Mouse (Mus musculus) Patski (cell line): Measurements from ENCODE around the gene Tom1l2. TPM values are rescaled to one million over a fixed set of nuclear protein-coding genes. Genes with fewer than 3 reads are reported as not detected.

Source experiments
- ATAC-seq: fragments of 100-300 bp; one replicate; pipeline ENCODE4 v1.8.0; 2021
- CTCF ChIA-PET: fragments of 350-600 bp; sonication (Branson Sonifier 250); formaldehyde crosslinking; loops from one replicate; lab custom pipeline; 2022; ENCODE audit warnings: inconsistent platforms; lab: Charles Lee
- POLR2A ChIA-PET: fragments of 350-600 bp; sonication (Branson Sonifier 250); formaldehyde crosslinking; loops from one replicate; lab custom pipeline; 2022; ENCODE audit warnings: antibody characterized with exemption, inconsistent platforms; lab: Charles Lee
- DNase-seq: peaks from one replicate; pipeline ENCODE4 v3.0.0-alpha.2; 2011; ENCODE audit warnings: low read depth, low spot score
- H3K27me3 ChIP-seq: fragments of 371-371 bp; one replicate; pipeline ENCODE4 v1.5.1; 2021
- CTCF ChIP-seq: fragments of 100-300 bp; IDR thresholded peaks from one replicate; pipeline ENCODE4 v1.5.1; 2021
- in situ Hi-C: fragments of 300-500 bp; cut with MboI; formaldehyde crosslinking; loops from 3 replicates; pipeline ENCODE4 v1.11.1; 2018; ENCODE audit warnings: low pct_unique_long_range_greater_than_20kb, mixed read lengths
- polyA plus RNA-seq: library from polyadenylated mRNA; unstranded; gene quantifications from one replicate; pipeline ENCODE4 v1.2.3, GENCODE M21; 2021

Tom1l2 gene
- polyA plus RNA-seq, 1 experiment from 2014 or later = 55.5 TPM

DNA sequence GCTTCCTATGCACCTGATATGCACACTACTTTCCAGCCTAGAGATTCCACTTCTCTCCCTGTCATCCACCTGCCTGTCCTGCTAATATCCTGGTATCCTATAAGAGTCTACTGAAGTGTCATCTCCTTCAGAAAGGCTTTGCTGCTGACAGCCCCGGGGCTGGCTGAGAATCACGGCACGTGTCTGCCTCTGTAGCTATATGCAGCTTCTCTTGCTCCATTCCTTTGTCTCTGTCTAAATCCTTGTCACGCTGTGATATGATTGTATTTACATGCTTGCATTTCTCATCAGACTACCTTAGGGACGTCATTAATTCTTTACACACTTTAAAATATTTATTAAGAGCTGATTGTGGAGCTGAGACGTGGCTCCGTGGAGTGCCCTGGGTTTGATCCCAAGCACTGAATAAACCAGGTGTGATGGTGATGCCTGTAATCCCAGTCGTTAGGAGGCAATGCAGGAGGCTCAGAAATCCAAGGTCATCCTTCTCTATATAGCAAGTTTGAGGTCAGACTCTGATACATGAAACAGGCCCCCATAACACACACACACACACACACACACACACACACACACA is 75.5 kb downstream of the Tom1l2 start:
- ATAC-seq = no peak
- no peaks in the 10 kb centered on the region for H3K27me3 ChIP-seq
- CTCF ChIA-PET = interaction anchor here (1.0 to 1.2 kb wide), 5 partner anchors 10 to 30 kb away, joined by 3 to 4 read pairs (median 3); no protein-coding TSS in a partner anchor
- TF ChIP-seq CTCF = no peak
- POLR2A ChIA-PET = no interaction called here
- no peak for DNase-seq
- in situ Hi-C loops = loop anchor here (25.0 kb wide), 1 partner anchor 190 kb away; no protein-coding TSS in a partner anchor

DNA sequence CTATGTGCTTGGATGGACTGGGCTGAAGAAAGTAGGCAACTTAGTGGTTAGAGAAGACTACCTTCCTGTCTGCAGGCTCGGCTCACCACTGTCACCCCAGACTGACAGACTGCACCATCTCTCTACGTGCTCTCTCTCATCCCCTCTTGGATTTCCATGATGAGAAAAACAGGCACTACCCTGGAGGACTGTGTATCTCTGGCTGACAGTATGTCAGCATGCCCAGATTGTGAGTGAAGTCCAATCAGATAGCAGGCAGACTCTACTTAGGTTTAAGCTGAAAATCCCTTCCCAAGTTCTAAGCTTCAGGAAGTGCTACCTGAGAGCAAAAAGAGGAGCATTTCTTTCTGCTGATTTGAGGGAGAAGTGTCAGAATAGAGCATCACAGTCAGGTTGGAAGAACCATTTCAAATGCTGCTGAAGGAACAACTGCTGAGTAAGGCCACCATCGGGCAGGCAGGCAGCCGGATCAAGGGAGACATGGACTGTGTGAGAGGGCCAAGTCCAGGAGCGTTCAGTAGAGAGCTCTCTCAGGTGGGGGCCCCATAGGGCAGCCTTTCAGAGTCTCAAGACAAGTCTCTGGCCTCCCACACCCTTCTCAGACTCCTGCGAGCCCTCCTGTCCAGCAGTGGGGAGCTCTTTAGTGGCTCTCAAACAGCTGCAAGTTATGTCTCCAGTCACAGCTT is 76.2 kb downstream of the Tom1l2 start:
- no peak for TF ChIP-seq CTCF
- ATAC-seq (no peak), DNase-seq (no peak)
- ChIA-PET POLR2A (no interaction called here), CTCF (interaction anchor here (1.0 to 1.2 kb wide), 5 partner anchors 9 to 31 kb away, joined by 3 to 4 read pairs (median 3); no protein-coding TSS in a partner anchor)
- no peaks in the 10 kb centered on the region for H3K27me3 ChIP-seq
- in situ Hi-C loops = loop anchor here (25.0 kb wide), 1 partner anchor 189 kb away; no protein-coding TSS in a partner anchor

DNA sequence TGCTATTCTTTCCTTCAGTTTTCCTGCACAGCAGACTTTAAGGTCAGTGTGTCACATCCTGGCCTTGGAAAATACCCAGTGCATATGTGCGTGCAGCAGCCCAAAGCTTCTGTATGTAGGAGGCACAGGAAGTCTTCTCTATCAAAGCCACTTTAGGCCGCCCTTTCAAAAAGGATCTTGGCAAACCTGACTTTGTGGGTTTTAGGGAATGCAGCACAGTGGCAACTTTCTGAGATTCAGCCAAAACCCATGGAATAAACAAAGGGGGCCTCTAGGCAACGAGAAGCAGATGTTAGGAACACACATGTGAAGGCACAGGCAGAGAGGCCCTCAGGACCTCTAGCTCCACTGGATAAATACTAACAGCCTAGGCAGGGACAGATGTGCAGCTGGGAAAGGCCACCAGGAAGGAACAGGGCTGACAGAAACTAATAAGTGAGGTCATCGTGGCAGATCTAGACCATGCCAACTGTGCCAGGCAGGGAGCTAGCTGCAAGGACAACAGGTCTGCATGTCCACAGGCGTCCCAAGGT is 79.4 kb downstream of the Tom1l2 start:
- DNase-seq (peak; percentile 44), ATAC-seq (peak; percentile 51)
- in situ Hi-C loops = no loop called here
- POLR2A ChIA-PET = interaction anchor here (0.7 kb wide), 1 partner anchor 27 kb away, joined by 3 read pairs; no protein-coding TSS in a partner anchor
- TF ChIP-seq CTCF = no peak
- CTCF ChIA-PET = interaction anchor here (0.8 to 3.3 kb wide), 8 partner anchors 10 to 168 kb away, joined by 3 to 13 read pairs (median 4); partner anchors contain the start of gene Rai1
- H3K27me3 ChIP-seq = no peaks in the 10 kb centered on the region

DNA sequence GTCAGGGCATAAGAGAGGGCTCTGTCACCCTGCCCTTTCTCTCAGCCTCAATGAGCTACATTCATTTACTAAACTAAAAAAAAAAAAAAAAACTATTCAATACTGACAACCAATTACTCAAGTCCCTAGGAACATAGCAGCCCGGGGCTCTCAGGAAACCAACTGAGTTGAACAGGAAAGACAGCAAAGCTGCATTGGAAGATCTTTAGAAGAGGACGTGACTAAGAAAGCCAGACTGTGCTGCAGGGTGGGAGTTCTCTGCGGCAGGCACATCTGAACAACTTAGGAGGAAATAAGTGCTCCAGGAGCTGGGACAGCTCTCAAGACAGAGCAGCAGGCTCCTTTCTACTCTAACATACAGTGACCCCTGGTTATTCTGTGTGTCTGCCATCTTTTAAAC is 84.1 kb downstream of the Tom1l2 start:
- no peaks in the 10 kb centered on the region for H3K27me3 ChIP-seq
- no peak for TF ChIP-seq CTCF
- ChIA-PET CTCF (interaction anchor here (2.1 kb wide), 1 partner anchor 11 kb away, joined by 5 read pairs; no protein-coding TSS in a partner anchor), POLR2A (no interaction called here)
- in situ Hi-C loops = no loop called here
- no peak for ATAC-seq
- no peak for DNase-seq

DNA sequence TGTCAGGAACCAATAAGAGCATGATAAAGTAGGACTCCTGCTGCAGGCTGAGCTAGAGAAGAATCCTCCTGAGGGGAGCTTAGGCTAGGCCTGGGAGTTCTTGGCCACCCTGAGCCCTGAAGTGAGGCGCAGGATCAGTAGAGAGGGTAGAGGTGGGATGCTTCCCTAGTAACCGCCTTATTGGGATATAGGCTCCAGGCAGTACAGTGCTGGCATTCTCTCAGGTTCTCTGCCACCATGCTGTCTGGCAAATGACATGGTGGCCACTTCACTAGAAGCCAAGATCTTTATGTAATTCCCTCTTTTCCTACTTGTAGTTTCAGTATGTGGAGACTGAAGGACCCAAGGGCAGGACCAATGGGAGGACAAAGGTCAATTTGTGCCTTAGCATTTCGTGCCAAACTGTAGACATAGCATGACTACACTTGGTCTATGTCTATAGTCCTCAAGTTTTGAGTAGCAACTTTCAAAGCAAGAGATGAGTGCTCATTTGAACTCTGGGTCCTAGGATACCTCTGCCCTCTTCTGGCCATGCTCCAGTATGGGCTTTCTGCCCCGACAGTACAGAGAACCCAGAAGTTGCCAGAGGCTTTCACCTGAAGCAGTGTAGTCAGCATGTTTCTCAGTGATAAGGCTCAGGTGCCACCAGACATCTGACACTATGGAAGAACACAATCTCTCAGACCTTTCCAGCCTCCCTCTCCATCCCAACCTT is 87.3 kb downstream of the Tom1l2 start:
- ChIA-PET CTCF (interaction anchor here (1.1 kb wide), 1 partner anchor 9 kb away, joined by 4 read pairs; no protein-coding TSS in a partner anchor), POLR2A (no interaction called here)
- no peak for TF ChIP-seq CTCF
- in situ Hi-C loops = no loop called here
- ATAC-seq = no peak
- DNase-seq = no peak
- no peaks in the 10 kb centered on the region for H3K27me3 ChIP-seq

DNA sequence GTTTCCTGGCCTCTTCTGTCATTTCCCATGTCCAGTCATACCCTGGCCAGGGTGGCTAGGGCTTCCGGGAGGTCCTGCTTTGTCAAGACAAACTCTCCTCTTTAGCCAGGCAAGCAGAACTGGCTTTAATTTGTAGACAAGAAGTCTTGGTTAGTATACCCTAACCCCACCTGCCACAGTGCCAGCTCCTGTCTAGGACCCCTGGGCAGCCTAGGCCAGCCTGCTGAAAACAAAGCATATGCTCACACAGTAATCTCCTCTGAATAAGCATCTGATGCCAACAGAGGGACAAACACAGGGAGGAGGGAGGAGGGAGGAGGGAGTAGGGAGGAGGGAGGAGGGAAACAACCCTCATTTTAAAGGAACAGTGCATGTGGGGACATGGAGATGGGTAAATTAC is 88.1 kb downstream of the Tom1l2 start:
- in situ Hi-C loops = no loop called here
- H3K27me3 ChIP-seq = no peaks in the 10 kb centered on the region
- ChIA-PET POLR2A (no interaction called here), CTCF (no interaction called here)
- no peak for TF ChIP-seq CTCF
- ATAC-seq (no peak), DNase-seq (no peak)

DNA sequence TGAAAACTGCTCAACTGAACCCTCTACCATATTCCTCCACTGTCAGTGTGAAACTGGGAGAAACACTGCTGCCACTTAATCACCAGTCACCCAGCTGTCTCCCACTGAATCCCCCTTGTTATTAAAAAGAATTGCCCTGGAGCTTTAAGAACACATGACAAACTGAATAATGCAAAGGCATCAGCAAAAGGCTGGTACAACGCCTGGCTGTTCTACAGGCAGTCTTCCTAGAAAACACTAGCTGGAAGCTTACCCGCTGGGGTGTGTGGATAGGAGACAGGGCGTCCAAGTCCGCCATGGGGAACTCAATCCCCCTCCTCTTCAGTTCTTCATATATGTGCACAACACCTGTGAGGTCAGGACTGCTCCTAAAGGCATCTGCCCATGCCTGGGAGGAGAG is 90.3 kb downstream of the Tom1l2 start:
- ATAC-seq (no peak), DNase-seq (no peak)
- in situ Hi-C loops = no loop called here
- ChIA-PET CTCF (no interaction called here), POLR2A (no interaction called here)
- no peaks in the 10 kb centered on the region for H3K27me3 ChIP-seq
- no peak for TF ChIP-seq CTCF

DNA sequence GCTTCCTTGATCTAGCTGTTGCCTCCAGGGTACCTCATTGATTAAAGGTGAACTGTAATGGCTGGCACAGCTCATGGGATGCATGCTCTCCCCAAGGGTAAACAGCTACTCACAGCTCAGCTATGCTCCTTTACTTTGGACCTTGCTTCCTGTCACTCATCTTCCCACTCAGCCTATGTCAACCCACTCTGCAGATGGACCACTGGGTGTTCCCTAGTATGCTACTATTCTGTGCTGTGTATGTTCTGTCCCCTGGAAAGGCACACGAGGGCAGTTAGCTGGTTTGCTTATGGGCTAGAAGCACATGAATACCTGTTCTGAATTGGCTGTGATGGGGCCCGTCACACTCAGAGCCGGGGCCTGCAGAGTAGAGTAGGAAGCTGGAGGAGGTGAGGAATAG is 92.0 kb downstream of the Tom1l2 start:
- in situ Hi-C loops = no loop called here
- CTCF ChIA-PET = interaction anchor here (0.9 to 1.4 kb wide), 2 partner anchors 11 to 13 kb away, joined by 3 read pairs; no protein-coding TSS in a partner anchor
- POLR2A ChIA-PET = no interaction called here

DNA sequence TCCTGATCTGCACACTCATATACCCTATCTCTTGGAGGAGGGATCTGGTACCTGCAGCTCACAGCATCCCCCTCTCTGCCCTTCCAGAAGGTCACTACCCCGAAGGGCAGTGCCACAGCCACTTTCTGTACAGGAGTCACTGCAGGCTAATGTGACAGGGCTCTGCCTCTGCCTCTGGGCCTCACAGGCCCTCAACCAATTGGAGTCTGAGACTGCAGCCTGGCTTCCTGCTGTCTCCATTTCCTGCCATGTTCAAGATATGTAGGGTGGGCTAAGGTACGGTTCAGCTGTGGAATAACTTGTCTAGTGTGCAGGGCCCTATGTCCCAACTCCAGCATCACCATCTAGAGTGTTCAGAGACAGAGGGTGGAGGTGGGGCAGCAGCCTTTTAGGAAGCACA is 95.0 kb downstream of the Tom1l2 start:
- POLR2A ChIA-PET = no interaction called here
- ATAC-seq = no peak
- no peak for DNase-seq
- no peak for TF ChIP-seq CTCF
- in situ Hi-C loops = no loop called here
- H3K27me3 ChIP-seq = no peaks in the 10 kb centered on the region
- CTCF ChIA-PET = interaction anchor here (0.7 to 1.4 kb wide), 2 partner anchors 10 to 35 kb away, joined by 3 to 5 read pairs; no protein-coding TSS in a partner anchor

More for the DNA sequence above, 92.0 kb downstream of the Tom1l2 start:
- DNase-seq (no peak), ATAC-seq (no peak)
- no peak for TF ChIP-seq CTCF
- no peaks in the 10 kb centered on the region for H3K27me3 ChIP-seq

DNA sequence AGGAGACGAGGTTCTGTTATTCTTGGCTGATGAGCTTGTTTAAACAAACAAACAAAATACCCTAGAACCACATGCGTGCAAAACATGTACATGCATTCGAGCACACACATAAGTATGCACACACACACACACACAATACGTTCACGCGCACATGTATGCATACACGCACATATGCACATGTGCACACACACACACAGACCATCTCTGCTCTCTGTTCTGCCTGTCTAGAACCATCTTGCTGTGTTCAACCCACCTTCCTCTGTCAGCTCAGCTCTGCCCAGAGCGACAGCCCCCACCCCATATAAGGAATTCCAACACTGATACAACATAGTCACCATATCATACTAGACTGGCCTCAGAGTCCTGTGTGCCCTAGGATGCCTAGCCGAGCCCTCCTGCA is 96.0 kb downstream of the Tom1l2 start:
- no peak for ATAC-seq
- POLR2A ChIA-PET = interaction anchor here (0.9 kb wide), 1 partner anchor 17 kb away, joined by 3 read pairs; no protein-coding TSS in a partner anchor
- no peak for DNase-seq
- TF ChIP-seq CTCF = no peak
- in situ Hi-C loops = no loop called here
- no peaks in the 10 kb centered on the region for H3K27me3 ChIP-seq
- CTCF ChIA-PET = interaction anchor here (0.8 to 1.9 kb wide), 4 partner anchors 9 to 36 kb away, joined by 3 to 5 read pairs (median 4); no protein-coding TSS in a partner anchor
